Mouse (Mus musculus): ENCODE measurements around the gene Kcnj1. TPM values are rescaled to one million over a fixed set of nuclear protein-coding genes. Genes with fewer than 3 reads are reported as not detected.

The Kcnj1 gene
- polyA plus RNA-seq, 1 experiment from 2014 or later = not detected

GRCm38 (mm10) chr9:32348096-32348495 lies 24.2 kb upstream of the Kcnj1 start:
- ATAC-seq (replicated peaks; ENCODE audit: low FRiP score) = no peak
- DNase-seq (ENCODE audit: low spot score) = no peak
- WGBS = 67% methylated on average over 8 of the region's 8 CpGs
- Histone ChIP-seq H3K9ac (ENCODE audit: low read depth, low read length) (no peak overlapping the region), H3K36me3 (ENCODE audit: control insufficient read depth, insufficient read depth, low read length) (no peaks in the 10 kb centered on the region), H3K4me2 (no peak overlapping the region), H3K4me1 (replicated peaks; ENCODE audit: control insufficient read depth, insufficient read depth, low read length) (peaks cover 7% of the 10 kb centered on the region), H3K9me3 (ENCODE audit: control insufficient read depth, low read length) (no peaks in the 10 kb centered on the region), H3K27ac (ENCODE audit: low read depth, low read length) (no peak overlapping the region), H3K27me3 (replicated peaks; ENCODE audit: control insufficient read depth, insufficient read depth, low read length) (peaks cover 31% of the 10 kb centered on the region), H3K4me3 (ENCODE audit: low read depth, low read length) (no peak overlapping the region)

GRCm38 (mm10) chr9:32349344-32349743 lies 22.9 kb upstream of the Kcnj1 start:
- no peak for ATAC-seq (replicated peaks; ENCODE audit: low FRiP score)
- Histone ChIP-seq H3K4me3 (ENCODE audit: low read depth, low read length) (no peak overlapping the region), H3K4me2 (no peak overlapping the region), H3K27me3 (replicated peaks; ENCODE audit: control insufficient read depth, insufficient read depth, low read length) (peaks cover 20% of the 10 kb centered on the region), H3K9ac (ENCODE audit: low read depth, low read length) (no peak overlapping the region), H3K9me3 (ENCODE audit: control insufficient read depth, low read length) (no peaks in the 10 kb centered on the region), H3K27ac (ENCODE audit: low read depth, low read length) (no peak overlapping the region), H3K4me1 (replicated peaks; ENCODE audit: control insufficient read depth, insufficient read depth, low read length) (0 out of 2 replicates have a peak, but pooled peaks cover 2% of the 10 kb centered on the region), H3K36me3 (ENCODE audit: control insufficient read depth, insufficient read depth, low read length) (no peaks in the 10 kb centered on the region)
- WGBS = 72% methylated on average over 10 of the region's 10 CpGs
- no peak for DNase-seq (ENCODE audit: low spot score)

GRCm38 (mm10) chr9:32350332-32350731 lies 22.0 kb upstream of the Kcnj1 start:
- ATAC-seq (replicated peaks; ENCODE audit: low FRiP score) = no peak
- H3K9me3 ChIP-seq (ENCODE audit: control insufficient read depth, low read length) = no peaks in the 10 kb centered on the region
- no peaks in the 10 kb centered on the region for H3K4me1 ChIP-seq (replicated peaks; ENCODE audit: control insufficient read depth, insufficient read depth, low read length)
- H3K9ac ChIP-seq (ENCODE audit: low read depth, low read length) = no peak overlapping the region
- H3K27me3 ChIP-seq (replicated peaks; ENCODE audit: control insufficient read depth, insufficient read depth, low read length) = peaks cover 11% of the 10 kb centered on the region
- 1% methylated on average over 6 of the region's 6 CpGs for WGBS
- no peak overlapping the region for H3K27ac ChIP-seq (ENCODE audit: low read depth, low read length)
- H3K4me2 ChIP-seq = no peak overlapping the region
- no peak overlapping the region for H3K4me3 ChIP-seq (ENCODE audit: low read depth, low read length)
- no peaks in the 10 kb centered on the region for H3K36me3 ChIP-seq (ENCODE audit: control insufficient read depth, insufficient read depth, low read length)
- DNase-seq (ENCODE audit: low spot score) = peak; percentile 54

- no peaks in the 10 kb centered on the region for H3K36me3 ChIP-seq (ENCODE audit: control insufficient read depth, insufficient read depth, low read length)
- no peaks in the 10 kb centered on the region for H3K4me1 ChIP-seq (replicated peaks; ENCODE audit: control insufficient read depth, insufficient read depth, low read length)
- H3K27me3 ChIP-seq (replicated peaks; ENCODE audit: control insufficient read depth, insufficient read depth, low read length) = no peaks in the 10 kb centered on the region
- 73% methylated on average over 1 of the region's 1 CpGs for WGBS
- H3K9me3 ChIP-seq (ENCODE audit: control insufficient read depth, low read length) = no peaks in the 10 kb centered on the region
- H3K9ac ChIP-seq (ENCODE audit: low read depth, low read length) = no peak overlapping the region
- H3K27ac ChIP-seq (ENCODE audit: low read depth, low read length) = no peak overlapping the region
- H3K4me2 ChIP-seq = no peak overlapping the region
- no peak for DNase-seq (ENCODE audit: low spot score)
- H3K4me3 ChIP-seq (ENCODE audit: low read depth, low read length) = no peak overlapping the region
- ATAC-seq (replicated peaks; ENCODE audit: low FRiP score) = no peak
These were observed 11.5 kb upstream of the Kcnj1 start for GRCm38 (mm10) chr9:32360770-32361169.

GRCm38 (mm10) chr9:32368812-32369211 lies 3.5 kb upstream of the Kcnj1 start:
- no peaks in the 10 kb centered on the region for H3K9me3 ChIP-seq (ENCODE audit: control insufficient read depth, low read length)
- H3K4me2 ChIP-seq = no peak overlapping the region
- WGBS = 36% methylated on average over 2 of the region's 2 CpGs
- DNase-seq (ENCODE audit: low spot score) (no peak), ATAC-seq (replicated peaks; ENCODE audit: low FRiP score) (no peak)
- H3K27me3 ChIP-seq (replicated peaks; ENCODE audit: control insufficient read depth, insufficient read depth, low read length) = no peaks in the 10 kb centered on the region
- H3K4me1 ChIP-seq (replicated peaks; ENCODE audit: control insufficient read depth, insufficient read depth, low read length) = no peaks in the 10 kb centered on the region
- no peak overlapping the region for H3K9ac ChIP-seq (ENCODE audit: low read depth, low read length)
- no peak overlapping the region for H3K27ac ChIP-seq (ENCODE audit: low read depth, low read length)
- H3K4me3 ChIP-seq (ENCODE audit: low read depth, low read length) = no peak overlapping the region
- no peaks in the 10 kb centered on the region for H3K36me3 ChIP-seq (ENCODE audit: control insufficient read depth, insufficient read depth, low read length)

GRCm38 (mm10) chr9:32369388-32369787 lies 2.9 kb upstream of the Kcnj1 start:
- no peak overlapping the region for H3K4me3 ChIP-seq (ENCODE audit: low read depth, low read length)
- no peak for DNase-seq (ENCODE audit: low spot score)

GRCm38 (mm10) chr9:32373656-32374055 lies 1.4 kb downstream of the Kcnj1 start:
- DNase-seq (ENCODE audit: low spot score) (no peak), ATAC-seq (replicated peaks; ENCODE audit: low FRiP score) (no peak)
- Histone ChIP-seq H3K4me3 (ENCODE audit: low read depth, low read length) (no peak overlapping the region), H3K9me3 (ENCODE audit: control insufficient read depth, low read length) (no peaks in the 10 kb centered on the region), H3K27ac (ENCODE audit: low read depth, low read length) (no peak overlapping the region), H3K36me3 (ENCODE audit: control insufficient read depth, insufficient read depth, low read length) (no peaks in the 10 kb centered on the region), H3K9ac (ENCODE audit: low read depth, low read length) (no peak overlapping the region), H3K4me2 (no peak overlapping the region), H3K4me1 (replicated peaks; ENCODE audit: control insufficient read depth, insufficient read depth, low read length) (no peaks in the 10 kb centered on the region), H3K27me3 (replicated peaks; ENCODE audit: control insufficient read depth, insufficient read depth, low read length) (no peaks in the 10 kb centered on the region)
- 88% methylated on average over 6 of the region's 6 CpGs for WGBS

More at GRCm38 (mm10) chr9:32369388-32369787, 2.9 kb upstream of the Kcnj1 start:
- Histone ChIP-seq H3K9ac (ENCODE audit: low read depth, low read length) (no peak overlapping the region), H3K9me3 (ENCODE audit: control insufficient read depth, low read length) (no peaks in the 10 kb centered on the region), H3K4me2 (no peak overlapping the region), H3K36me3 (ENCODE audit: control insufficient read depth, insufficient read depth, low read length) (no peaks in the 10 kb centered on the region), H3K27ac (ENCODE audit: low read depth, low read length) (no peak overlapping the region), H3K27me3 (replicated peaks; ENCODE audit: control insufficient read depth, insufficient read depth, low read length) (no peaks in the 10 kb centered on the region), H3K4me1 (replicated peaks; ENCODE audit: control insufficient read depth, insufficient read depth, low read length) (no peaks in the 10 kb centered on the region)
- no peak for ATAC-seq (replicated peaks; ENCODE audit: low FRiP score)
- 58% methylated on average over 6 of the region's 6 CpGs for WGBS

- no peaks in the 10 kb centered on the region for H3K27me3 ChIP-seq (replicated peaks; ENCODE audit: control insufficient read depth, insufficient read depth, low read length)
- no peak overlapping the region for H3K9ac ChIP-seq (ENCODE audit: low read depth, low read length)
- H3K4me2 ChIP-seq = no peak overlapping the region
- no peaks in the 10 kb centered on the region for H3K9me3 ChIP-seq (ENCODE audit: control insufficient read depth, low read length)
- 76% methylated on average over 7 of the region's 7 CpGs for WGBS
- no peak for ATAC-seq (replicated peaks; ENCODE audit: low FRiP score)
- no peak for DNase-seq (ENCODE audit: low spot score)
- no peaks in the 10 kb centered on the region for H3K36me3 ChIP-seq (ENCODE audit: control insufficient read depth, insufficient read depth, low read length)
- H3K4me1 ChIP-seq (replicated peaks; ENCODE audit: control insufficient read depth, insufficient read depth, low read length) = no peaks in the 10 kb centered on the region
- H3K4me3 ChIP-seq (ENCODE audit: low read depth, low read length) = no peak overlapping the region
- no peak overlapping the region for H3K27ac ChIP-seq (ENCODE audit: low read depth, low read length)
These were observed 3.7 kb downstream of the Kcnj1 start for GRCm38 (mm10) chr9:32376031-32376430.

- Histone ChIP-seq H3K27ac (ENCODE audit: low read depth, low read length) (no peak overlapping the region), H3K4me1 (replicated peaks; ENCODE audit: control insufficient read depth, insufficient read depth, low read length) (no peaks in the 10 kb centered on the region), H3K4me2 (no peak overlapping the region), H3K9me3 (ENCODE audit: control insufficient read depth, low read length) (no peaks in the 10 kb centered on the region), H3K36me3 (ENCODE audit: control insufficient read depth, insufficient read depth, low read length) (no peaks in the 10 kb centered on the region), H3K9ac (ENCODE audit: low read depth, low read length) (no peak overlapping the region), H3K4me3 (ENCODE audit: low read depth, low read length) (no peak overlapping the region), H3K27me3 (replicated peaks; ENCODE audit: control insufficient read depth, insufficient read depth, low read length) (no peaks in the 10 kb centered on the region)
- no peak for ATAC-seq (replicated peaks; ENCODE audit: low FRiP score)
- 81% methylated on average over 5 of the region's 5 CpGs for WGBS
- no peak for DNase-seq (ENCODE audit: low spot score)
These were observed 4.7 kb downstream of the Kcnj1 start for GRCm38 (mm10) chr9:32376863-32377590.
